In the genomic region with DNA sequence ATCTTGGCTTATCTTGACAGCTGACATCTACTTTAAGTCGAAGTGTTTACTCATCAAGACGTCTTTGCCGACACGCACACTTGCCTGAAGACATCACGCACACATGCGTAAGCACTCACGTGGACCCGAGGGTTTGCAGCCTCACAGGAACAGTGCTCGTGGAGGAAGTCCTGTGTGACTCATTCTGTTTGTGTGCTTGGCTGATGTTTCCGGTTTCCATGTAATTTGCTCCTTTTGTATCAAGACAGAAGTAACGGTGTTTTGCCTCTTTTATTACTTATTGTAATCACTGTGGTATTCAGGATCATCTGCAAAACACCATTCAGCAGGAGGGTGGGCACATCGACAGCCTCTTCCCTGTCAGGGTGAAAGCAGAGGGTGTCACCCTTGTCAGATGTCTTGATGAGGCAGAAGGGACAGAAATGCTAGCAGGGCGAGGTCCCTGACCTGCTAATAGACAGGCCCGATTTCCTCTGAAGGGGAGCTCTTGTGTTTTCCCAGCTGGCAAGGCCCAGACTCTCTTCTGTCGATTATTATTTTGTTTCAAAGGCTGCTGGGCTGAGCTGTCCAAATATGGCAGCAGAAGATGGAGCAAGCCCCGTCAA, we compare ENCODE assay signal across 8 mouse cellular contexts.
DNase-seq lines count a peak whose midpoint lies in the region; ATAC-seq and TF ChIP-seq lines count a peak whose summit lies in the region.

No protein-coding gene starts in this region.

- 0 out of 2 replicates have a peak, but pooled peaks cover 2% of the 10 kb centered on the region for H3K9me3 ChIP-seq in embryonic facial prominence, embryonic 10.5 days
- no peaks in the 10 kb centered on the region for H3K9me3 ChIP-seq in heart, postnatal 0 days (replicated peaks; ENCODE audit: control insufficient read depth, low read length)
- H3K9me3 ChIP-seq in kidney, embryonic 15.5 days (replicated peaks): no peaks in the 10 kb centered on the region

- H3K27ac ChIP-seq in embryonic facial prominence, embryonic 10.5 days (replicated peaks): peak overlapping the region; percentile 75
- peak overlapping the region; percentile 91 for H3K27ac ChIP-seq in heart, postnatal 0 days (ENCODE audit: low read depth)
- peak overlapping the region; percentile 73 for H3K27ac ChIP-seq in kidney, embryonic 15.5 days

- H3K9ac ChIP-seq in heart, postnatal 0 days (replicated peaks; ENCODE audit: low read depth, low read length): no peak overlapping the region
- H3K9ac ChIP-seq in kidney, embryonic 15.5 days: no peak overlapping the region

- 73% methylated on average over 16 of the region's 16 CpGs for WGBS in embryonic facial prominence, embryonic 10.5 days
- 48% methylated on average over 16 of the region's 16 CpGs for WGBS in heart, postnatal 0 days
- 47% methylated on average over 16 of the region's 16 CpGs for WGBS in kidney, embryonic 15.5 days

- H3K4me3 ChIP-seq in embryonic facial prominence, embryonic 10.5 days: no peak overlapping the region
- no peak overlapping the region for H3K4me3 ChIP-seq in heart, postnatal 0 days (ENCODE audit: low read depth, low read length)
- H3K4me3 ChIP-seq in kidney, embryonic 15.5 days (replicated peaks): no peak overlapping the region

- no peaks in the 10 kb centered on the region for H3K36me3 ChIP-seq in embryonic facial prominence, embryonic 10.5 days (replicated peaks)
- H3K36me3 ChIP-seq in heart, postnatal 0 days (replicated peaks; ENCODE audit: control insufficient read depth, insufficient read depth, low read length): no peaks in the 10 kb centered on the region
- H3K36me3 ChIP-seq in kidney, embryonic 15.5 days: no peaks in the 10 kb centered on the region

- H3K27me3 ChIP-seq in embryonic facial prominence, embryonic 10.5 days (replicated peaks; ENCODE audit: low read depth, poor library complexity, severe bottlenecking): no peaks in the 10 kb centered on the region
- H3K27me3 ChIP-seq in heart, postnatal 0 days (ENCODE audit: control insufficient read depth, insufficient read depth, low read length): no peaks in the 10 kb centered on the region
- H3K27me3 ChIP-seq in kidney, embryonic 15.5 days: no peaks in the 10 kb centered on the region

- 0 out of 2 replicates have a peak overlapping the region, but pooled peaks have one; percentile 2 for H3K4me2 ChIP-seq in heart, postnatal 0 days (ENCODE audit: low read depth, low read length)
- no peak overlapping the region for H3K4me2 ChIP-seq in kidney, embryonic 15.5 days

- DNase-seq in right cerebral cortex, adult 18-20 months: peak; percentile 56
- no peak for DNase-seq in right cerebral cortex, postnatal 10 days (ENCODE audit: low spot score in 2 of 2)
- peak; percentile 22 for DNase-seq in embryonic facial prominence, embryonic 10.5 days (ENCODE audit: low spot score)
- DNase-seq in heart, postnatal 0 days (ENCODE audit: low spot score): peak; percentile 59
- peak; percentile 45 to 56 for DNase-seq in monocyte, adult 2 months (ENCODE audit: low read depth in 1 of 2, low spot score in 2 of 2)
- no peak for DNase-seq in cerebellum, adult 11 months
- DNase-seq in ovary, adult 18-20 months (ENCODE audit: low spot score): no peak

- no peak for TF ChIP-seq EP300 in heart, postnatal 0 days (IDR thresholded peaks at IDR 0.05; ENCODE audit: low read depth)

- no peak for TF ChIP-seq CTCF in heart, postnatal 0 days (IDR thresholded peaks at IDR 0.05; ENCODE audit: low read depth)

- ATAC-seq in heart, postnatal 0 days (ENCODE audit: insufficient read depth, low read depth): peak; percentile 75
- peak; percentile 14; the same call in 1 of the 2 replicates for ATAC-seq in kidney, embryonic 15.5 days (replicated peaks; ENCODE audit: low FRiP score)

- H3K4me1 ChIP-seq in embryonic facial prominence, embryonic 10.5 days: peaks cover 30% of the 10 kb centered on the region
- H3K4me1 ChIP-seq in heart, postnatal 0 days (ENCODE audit: control insufficient read depth, insufficient read depth): peaks cover 26% of the 10 kb centered on the region
- H3K4me1 ChIP-seq in kidney, embryonic 15.5 days: peaks cover 30% of the 10 kb centered on the region

Comparison
In these comparisons a context has a peak if more than half of its experiments do, and no peak if none do; other contexts are left out.
1. DNase-seq: peak in right cerebral cortex, adult 18-20 months (single experiment), embryonic facial prominence, embryonic 10.5 days (single experiment), heart, postnatal 0 days (single experiment) and monocyte, adult 2 months (2 of 2); none in right cerebral cortex, postnatal 10 days (0 of 2), cerebellum, adult 11 months (single experiment) and ovary, adult 18-20 months (single experiment).
2. Peak in every context shown above with its lines, with median percentiles within 50 percentile points of each other: H3K27ac ChIP-seq.